Mouse (Mus musculus) gastrocnemius, adult 18-20 months (tissue): ENCODE results near the gene Dbt. TPM values are rescaled to one million over a fixed set of nuclear protein-coding genes. Genes with fewer than 3 reads are reported as not detected.

Experiments used
- DNase-seq: peaks from one replicate; pipeline ENCODE4 v3.0.0; 2021; ENCODE audit warnings: low spot score
- long read RNA-seq, 2 experiments: library from polyadenylated mRNA; stranded (forward); transcript quantifications; one replicate each; pipeline ENCODE4 v2.0.0; 2021
- total RNA-seq, 2 experiments: library from RNA; stranded (reverse); gene quantifications; 2 replicates each; pipeline ENCODE4 v1.2.3; 2021

Gene Dbt
- 10 to 100 TPM; 26.3 to 30.3 TPM for total RNA-seq
- long read RNA-seq, experiment 1, transcript Dbt-201 (11 exons, 3,301 nt), result major isoform, 14 of 20 reads
- long read RNA-seq, experiment 1, partial matches to known transcripts, result 3 of 20 reads
- long read RNA-seq, experiment 1, other reads (novel, unspliced or antisense), result 3 of 20 reads
- long read RNA-seq, experiment 2, transcript Dbt-201 (11 exons, 3,301 nt), result major isoform, 16 of 22 reads
- long read RNA-seq, experiment 2, partial matches to known transcripts, result 5 of 22 reads
- long read RNA-seq, experiment 2, other reads (novel, unspliced or antisense), result 1 of 22 reads

GRCm38 (mm10) chr3:116512904-116513716 lies at the start of gene Dbt:
Gene Dbt (plus strand): TSS chr3:116513070.
- peak; percentile 90 for DNase-seq

- DNase-seq, result no peak
These were observed 48.6 kb upstream of the Dbt start for GRCm38 (mm10) chr3:116464318-116464717.

GRCm38 (mm10) chr3:116465709-116466108 lies 47.2 kb upstream of the Dbt start:
- no peak for DNase-seq

GRCm38 (mm10) chr3:116474602-116475001 lies 38.3 kb upstream of the Dbt start:
- no peak for DNase-seq

- DNase-seq, result no peak
These were observed 36.1 kb upstream of the Dbt start for GRCm38 (mm10) chr3:116476686-116477298.

GRCm38 (mm10) chr3:116477351-116477750 lies 35.5 kb upstream of the Dbt start:
- DNase-seq, result no peak

GRCm38 (mm10) chr3:116480119-116480518 lies 32.8 kb upstream of the Dbt start:
- no peak for DNase-seq

GRCm38 (mm10) chr3:116480937-116481336 lies 31.9 kb upstream of the Dbt start:
- DNase-seq, result no peak

GRCm38 (mm10) chr3:116482724-116483123 lies 30.1 kb upstream of the Dbt start:
- no peak for DNase-seq

GRCm38 (mm10) chr3:116483271-116483670 lies 29.6 kb upstream of the Dbt start:
- no peak for DNase-seq

- DNase-seq, result no peak
These were observed 21.9 kb upstream of the Dbt start for GRCm38 (mm10) chr3:116490920-116491319.

- DNase-seq, result no peak
These were observed 20.9 kb upstream of the Dbt start for GRCm38 (mm10) chr3:116491923-116492454.

GRCm38 (mm10) chr3:116493658-116494057 lies 19.2 kb upstream of the Dbt start:
- no peak for DNase-seq

- no peak for DNase-seq
These were observed 17.2 kb upstream of the Dbt start for GRCm38 (mm10) chr3:116495671-116496070.

GRCm38 (mm10) chr3:116507772-116508351 lies 5.0 kb upstream of the Dbt start, which contains the start of gene Rtca:
Gene Rtca (minus strand): TSS chr3:116508208.
- DNase-seq, result peak; percentile 99

GRCm38 (mm10) chr3:116512151-116512903 lies 543 bp upstream of the Dbt start:
- no peak for DNase-seq

- no peak for DNase-seq
These were observed 7.4 kb downstream of the Dbt start for GRCm38 (mm10) chr3:116520141-116520761.

- DNase-seq, result no peak
These were observed 16.9 kb downstream of the Dbt start for GRCm38 (mm10) chr3:116529741-116530140.

- no peak for DNase-seq
These were observed 18.0 kb downstream of the Dbt start for GRCm38 (mm10) chr3:116530826-116531225.

- no peak for DNase-seq
These were observed 23.7 kb downstream of the Dbt start for GRCm38 (mm10) chr3:116536428-116537199.
